Mouse (Mus musculus): Measurements from ENCODE around the gene Cdc42ep4.

DNA sequence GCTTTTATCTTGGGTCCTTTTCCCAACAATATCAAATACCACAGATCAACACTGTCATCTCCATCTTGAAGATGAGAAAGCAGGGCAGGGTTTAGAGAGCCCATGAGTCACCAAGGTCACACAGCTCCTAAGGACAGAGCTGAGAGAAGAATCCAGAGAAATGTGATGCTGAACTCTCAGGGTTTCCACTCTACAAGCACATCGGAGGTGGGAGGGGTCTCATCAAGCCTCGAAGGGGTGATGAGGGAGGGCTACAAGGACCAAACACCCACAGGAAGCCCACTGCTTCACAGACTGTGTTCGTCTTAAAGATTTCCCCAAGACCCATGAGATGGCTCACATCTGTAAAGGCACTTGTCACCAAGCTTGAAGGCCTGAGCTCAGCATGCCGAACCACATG lies 5.7 kb downstream of the Cdc42ep4 start:
- TF ChIP-seq HCFC1 (IDR thresholded peaks at IDR 0.05; ENCODE audit: borderline replicate concordance, insufficient read depth, low read length) = no peak
- TF ChIP-seq CHD2 (IDR thresholded peaks at IDR 0.05; ENCODE audit: low read depth, low read length) = no peak
- TF ChIP-seq ZNF384 (IDR thresholded peaks at IDR 0.05; ENCODE audit: low read depth, low read length) = no peak
